Mouse (Mus musculus) brain, embryonic 14.5 days (tissue): ENCODE results near the gene Ldb1. TPM values are rescaled to one million over a fixed set of nuclear protein-coding genes. Genes with fewer than 3 reads are reported as not detected.

Source experiments
- DNase-seq: peaks from one replicate; pipeline ENCODE4 v3.0.0-alpha.2; 2011; ENCODE audit warnings: low read depth
- CTCF ChIP-seq: fragments of 200-500 bp; IDR thresholded peaks from 2 replicates; pipeline ENCODE4 v1.5.1; 2012; ENCODE audit warnings: inconsistent platforms, mild to moderate bottlenecking, moderate library complexity, borderline replicate concordance; ENCODE audit not compliant: insufficient read depth, insufficient read length; ENCODE audit errors: extremely low read depth
- POLR2A ChIP-seq: fragments of 200-500 bp; IDR thresholded peaks from 2 replicates; pipeline ENCODE4 v1.6.1; 2012; ENCODE audit warnings: mild to moderate bottlenecking, inconsistent platforms, borderline replicate concordance; ENCODE audit not compliant: poor library complexity, insufficient read depth, insufficient read length, severe bottlenecking; ENCODE audit errors: extremely low read depth
- polyA plus RNA-seq: library from polyadenylated mRNA; depleted of rRNA; stranded (reverse); fragments of >200 nt; gene quantifications from 2 replicates; pipeline ENCODE4 v1.2.3, GENCODE M21; 2012

The Ldb1 gene
- polyA plus RNA-seq, 1 experiment, result 404 TPM

GRCm38 (mm10) chr19:46036477-46037242, 8.4 kb downstream of the Ldb1 start:
- peak; percentile 37 for DNase-seq
- TF ChIP-seq CTCF (peak; percentile 43; the same call in 1 of the 2 replicates), POLR2A (no peak)

- DNase-seq, result no peak
- no peak for TF ChIP-seq CTCF
- no peak for TF ChIP-seq POLR2A
These were observed 9.0 kb downstream of the Ldb1 start for GRCm38 (mm10) chr19:46035971-46036370.

GRCm38 (mm10) chr19:46033911-46034310, 11.1 kb downstream of the Ldb1 start:
- no peak for DNase-seq
- TF ChIP-seq CTCF, result no peak
- TF ChIP-seq POLR2A, result no peak

- TF ChIP-seq CTCF (no peak), POLR2A (no peak)
- peak; percentile 13 for DNase-seq
These were observed 12.1 kb downstream of the Ldb1 start for GRCm38 (mm10) chr19:46032731-46033510.

- DNase-seq, result no peak
- TF ChIP-seq POLR2A (no peak), CTCF (no peak)
These were observed 13.2 kb downstream of the Ldb1 start for GRCm38 (mm10) chr19:46031689-46032432.

GRCm38 (mm10) chr19:46030196-46030983, 14.6 kb downstream of the Ldb1 start:
- no peak for DNase-seq
- TF ChIP-seq CTCF (no peak), POLR2A (no peak)

- no peak for DNase-seq
- no peak for TF ChIP-seq CTCF
- no peak for TF ChIP-seq POLR2A
These were observed 15.4 kb downstream of the Ldb1 start for GRCm38 (mm10) chr19:46029652-46030051.

GRCm38 (mm10) chr19:46028747-46029320, 16.2 kb downstream of the Ldb1 start:
- TF ChIP-seq CTCF (peak; percentile 31; the same call in 1 of the 2 replicates), POLR2A (no peak)
- DNase-seq, result peak; percentile 26

- DNase-seq, result no peak
- TF ChIP-seq POLR2A (no peak), CTCF (no peak)
These were observed 18.4 kb downstream of the Ldb1 start for GRCm38 (mm10) chr19:46026567-46026966.

- TF ChIP-seq POLR2A, result no peak
- TF ChIP-seq CTCF, result no peak
- no peak for DNase-seq
These were observed 20.1 kb downstream of the Ldb1 start for GRCm38 (mm10) chr19:46024959-46025358.

GRCm38 (mm10) chr19:46016023-46016422, 29.0 kb downstream of the Ldb1 start:
- DNase-seq, result no peak
- TF ChIP-seq POLR2A (no peak), CTCF (no peak)
